ENCODE assay signal across 8 mouse cellular contexts in genomic region chr4:116077240-116078095, GRCm38 (mm10). TPM values are rescaled to one million over a fixed set of nuclear protein-coding genes. Genes with fewer than 3 reads are reported as not detected.
DNase-seq lines count a peak whose midpoint lies in the region; ATAC-seq lines count a peak whose summit lies in the region.

No protein-coding gene starts in this region.

- no peaks in the 10 kb centered on the region for H3K27me3 ChIP-seq in embryonic facial prominence, embryonic 14.5 days (replicated peaks; ENCODE audit: control insufficient read depth, insufficient read depth, low read length)
- no peaks in the 10 kb centered on the region for H3K27me3 ChIP-seq in intestine, embryonic 16.5 days (replicated peaks; ENCODE audit: control insufficient read depth, insufficient read depth, low read length)
- H3K27me3 ChIP-seq in midbrain, embryonic 16.5 days (ENCODE audit: control insufficient read depth, insufficient read depth, low read depth, low read length): no peaks in the 10 kb centered on the region

- H3K4me3 ChIP-seq in embryonic facial prominence, embryonic 14.5 days (ENCODE audit: low read depth, low read length): peak overlapping the region; percentile 98
- peak overlapping the region; percentile 99 for H3K4me3 ChIP-seq in intestine, embryonic 16.5 days (ENCODE audit: low read length)
- H3K4me3 ChIP-seq in midbrain, embryonic 16.5 days (ENCODE audit: low read depth, low read length): peak overlapping the region; percentile 99

- DNase-seq in cerebellum, adult 9-10 months: peak; percentile 34
- DNase-seq in cerebellum, postnatal 4 days (ENCODE audit: low spot score in 2 of 2): no peak
- DNase-seq in A20 (ENCODE audit: low read depth, low spot score): peak; percentile 24
- no peak for DNase-seq in embryonic facial prominence, embryonic 14.5 days (ENCODE audit: low spot score)
- DNase-seq in layer of hippocampus, postnatal 10 days (ENCODE audit: low spot score in 2 of 2): no peak
- DNase-seq in left cerebral cortex, postnatal 36 days (ENCODE audit: low spot score in 2 of 2): no peak

- H3K36me3 ChIP-seq in embryonic facial prominence, embryonic 14.5 days (ENCODE audit: control insufficient read depth, insufficient read depth, low read length): peaks cover 32% of the 10 kb centered on the region
- 0 out of 2 replicates have a peak, but pooled peaks cover 3% of the 10 kb centered on the region for H3K36me3 ChIP-seq in intestine, embryonic 16.5 days (ENCODE audit: control insufficient read depth, insufficient read depth, low read length)
- peaks cover 16% of the 10 kb centered on the region for H3K36me3 ChIP-seq in midbrain, embryonic 16.5 days (ENCODE audit: control insufficient read depth, insufficient read depth, low read length)

- peaks cover 25% of the 10 kb centered on the region for H3K4me1 ChIP-seq in embryonic facial prominence, embryonic 14.5 days (ENCODE audit: control insufficient read depth, insufficient read depth, low read length)
- peaks cover 28% of the 10 kb centered on the region for H3K4me1 ChIP-seq in intestine, embryonic 16.5 days (ENCODE audit: control insufficient read depth, insufficient read depth, low read length)
- H3K4me1 ChIP-seq in midbrain, embryonic 16.5 days (ENCODE audit: control insufficient read depth, insufficient read depth, low read length): peaks cover 30% of the 10 kb centered on the region

- peak overlapping the region; percentile 98 for H3K27ac ChIP-seq in embryonic facial prominence, embryonic 14.5 days (replicated peaks; ENCODE audit: low read depth, low read length)
- peak overlapping the region; percentile 96 for H3K27ac ChIP-seq in intestine, embryonic 16.5 days (ENCODE audit: low read length)
- H3K27ac ChIP-seq in midbrain, embryonic 16.5 days (ENCODE audit: low read length): peak overlapping the region; percentile 93

- H3K4me2 ChIP-seq in embryonic facial prominence, embryonic 14.5 days (ENCODE audit: low read depth, low read length): peak overlapping the region; percentile 64
- peak overlapping the region; percentile 94 for H3K4me2 ChIP-seq in intestine, embryonic 16.5 days (ENCODE audit: low read depth, low read length)
- H3K4me2 ChIP-seq in midbrain, embryonic 16.5 days (ENCODE audit: low read length): peak overlapping the region; percentile 97

- H3K9me3 ChIP-seq in embryonic facial prominence, embryonic 14.5 days (ENCODE audit: control insufficient read depth, low read length): no peaks in the 10 kb centered on the region
- H3K9me3 ChIP-seq in intestine, embryonic 16.5 days (ENCODE audit: control insufficient read depth, low read length): no peaks in the 10 kb centered on the region
- H3K9me3 ChIP-seq in midbrain, embryonic 16.5 days (replicated peaks; ENCODE audit: control insufficient read depth, low read length, poor library complexity, severe bottlenecking): no peaks in the 10 kb centered on the region

- WGBS in embryonic facial prominence, embryonic 14.5 days: 61% methylated on average over 3 of the region's 3 CpGs
- WGBS in intestine, embryonic 16.5 days: 49% methylated on average over 3 of the region's 3 CpGs
- 58% methylated on average over 3 of the region's 3 CpGs for WGBS in midbrain, embryonic 16.5 days

- intact Hi-C loops in left cerebral cortex, postnatal 36 days (cut with DNase I): no loop called here

- H3K9ac ChIP-seq in embryonic facial prominence, embryonic 14.5 days (ENCODE audit: low read depth, low read length): peak overlapping the region; percentile 99
- peak overlapping the region; percentile 100 for H3K9ac ChIP-seq in intestine, embryonic 16.5 days (ENCODE audit: low read depth, low read length)
- H3K9ac ChIP-seq in midbrain, embryonic 16.5 days (ENCODE audit: low read depth, low read length): peak overlapping the region; percentile 99

- no peak for ATAC-seq in embryonic facial prominence, embryonic 14.5 days (ENCODE audit: low read depth)
- ATAC-seq in intestine, embryonic 16.5 days: 0 out of 2 replicates have a peak, but pooled peaks have one; percentile 9
- ATAC-seq in midbrain, embryonic 16.5 days: no peak

RNA-seq across cellular contexts. Expression of gene Lrrc41, which starts 2.4 kb away (rescaled TPM):
- polyA plus RNA-seq in embryonic facial prominence, embryonic 14.5 days (2014; fragmentation: Nextera tagmentation; extraction: Ambion mirVana): 73.1 and 85.5 TPM in 2 replicates
- 77.4 and 79.3 TPM in 2 replicates for polyA plus RNA-seq in intestine, embryonic 16.5 days (2015; fragmentation: Nextera tagmentation; extraction: Ambion mirVana)
- polyA plus RNA-seq in midbrain, embryonic 16.5 days (2015; fragmentation: Nextera tagmentation; extraction: Ambion mirVana): 73.7 and 74.6 TPM in 2 replicates
- total RNA-seq in layer of hippocampus, postnatal 10 days (2021): 10 to 100 TPM; 51.9 to 52.8 TPM
- total RNA-seq in left cerebral cortex, postnatal 36 days (2021): 10 to 100 TPM; 42.3 to 43.7 TPM

RNA-seq across cellular contexts. Expression of gene Uqcrh, which starts 2.6 kb away (rescaled TPM):
- polyA plus RNA-seq in embryonic facial prominence, embryonic 14.5 days (2014; fragmentation: Nextera tagmentation; extraction: Ambion mirVana): 511 and 572 TPM in 2 replicates
- 745 and 751 TPM in 2 replicates for polyA plus RNA-seq in intestine, embryonic 16.5 days (2015; fragmentation: Nextera tagmentation; extraction: Ambion mirVana)
- 367 and 376 TPM in 2 replicates for polyA plus RNA-seq in midbrain, embryonic 16.5 days (2015; fragmentation: Nextera tagmentation; extraction: Ambion mirVana)
- 100 to 1,000 TPM; 402 to 460 TPM for total RNA-seq in layer of hippocampus, postnatal 10 days (2021)
- 100 to 1,000 TPM; 411 to 431 TPM for total RNA-seq in left cerebral cortex, postnatal 36 days (2021)

RNA-seq across cellular contexts. Expression of gene Nsun4, which starts 23.8 kb away (rescaled TPM):
- polyA plus RNA-seq in embryonic facial prominence, embryonic 14.5 days (2014; fragmentation: Nextera tagmentation; extraction: Ambion mirVana): 17.7 and 20.2 TPM in 2 replicates
- polyA plus RNA-seq in intestine, embryonic 16.5 days (2015; fragmentation: Nextera tagmentation; extraction: Ambion mirVana): 39.8 and 41.7 TPM in 2 replicates
- 9.9 and 11.3 TPM in 2 replicates for polyA plus RNA-seq in midbrain, embryonic 16.5 days (2015; fragmentation: Nextera tagmentation; extraction: Ambion mirVana)
- 1 to 10 TPM; 8.1 to 8.2 TPM for total RNA-seq in layer of hippocampus, postnatal 10 days (2021)
- total RNA-seq in left cerebral cortex, postnatal 36 days (2021): 10 to 100 TPM in 1 of 2 experiments, 1 to 10 TPM in 1; 9.0 to 11.0 TPM

RNA-seq across cellular contexts. Expression of gene Rad54l, which starts 46.0 kb away (rescaled TPM):
- 20.7 and 22.6 TPM in 2 replicates for polyA plus RNA-seq in embryonic facial prominence, embryonic 14.5 days (2014; fragmentation: Nextera tagmentation; extraction: Ambion mirVana)
- 21.7 and 24.4 TPM in 2 replicates for polyA plus RNA-seq in intestine, embryonic 16.5 days (2015; fragmentation: Nextera tagmentation; extraction: Ambion mirVana)
- polyA plus RNA-seq in midbrain, embryonic 16.5 days (2015; fragmentation: Nextera tagmentation; extraction: Ambion mirVana): 4.6 and 6.1 TPM in 2 replicates
- 1 to 10 TPM; 1.6 to 2.1 TPM for total RNA-seq in layer of hippocampus, postnatal 10 days (2021)
- total RNA-seq in left cerebral cortex, postnatal 36 days (2021): under 1 TPM; 0.43 to 0.74 TPM

RNA-seq across cellular contexts. Expression of gene Pomgnt1, which starts 46.2 kb away (rescaled TPM):
- polyA plus RNA-seq in embryonic facial prominence, embryonic 14.5 days (2014; fragmentation: Nextera tagmentation; extraction: Ambion mirVana): 60.4 and 62.7 TPM in 2 replicates
- 35.2 and 39.9 TPM in 2 replicates for polyA plus RNA-seq in intestine, embryonic 16.5 days (2015; fragmentation: Nextera tagmentation; extraction: Ambion mirVana)
- 63.1 and 68.8 TPM in 2 replicates for polyA plus RNA-seq in midbrain, embryonic 16.5 days (2015; fragmentation: Nextera tagmentation; extraction: Ambion mirVana)
- total RNA-seq in layer of hippocampus, postnatal 10 days (2021): 10 to 100 TPM; 72.8 to 76.9 TPM
- total RNA-seq in left cerebral cortex, postnatal 36 days (2021): 10 to 100 TPM; 80.5 to 84.2 TPM

Comparison
In these comparisons a context has a peak if more than half of its experiments do, and no peak if none do; other contexts are left out.
1. DNase-seq: peak in cerebellum, adult 9-10 months (single experiment) and A20 (single experiment); none in cerebellum, postnatal 4 days (0 of 2), embryonic facial prominence, embryonic 14.5 days (single experiment), layer of hippocampus, postnatal 10 days (0 of 2) and left cerebral cortex, postnatal 36 days (0 of 2).
2. Peak in every context shown above with its lines, with median percentiles within 50 percentile points of each other: H3K27ac ChIP-seq, H3K4me2 ChIP-seq, H3K4me3 ChIP-seq and H3K9ac ChIP-seq.